ENCODE assay signal across 9 mouse cellular contexts in genomic region chr13:99018526-99019201, GRCm38 (mm10). TPM values are rescaled to one million over a fixed set of nuclear protein-coding genes. Genes with fewer than 3 reads are reported as not detected.
DNase-seq lines count a peak whose midpoint lies in the region; ATAC-seq and TF ChIP-seq lines count a peak whose summit lies in the region.
"Had no signal": no experiment of that assay in that cellular context is flagged by ENCODE, and none has a peak within 500 bp of the region (broad histone marks: within the 10 kb centered on the region; RNA-seq: fewer than 3 reads in every experiment).

No protein-coding gene starts in this region.

- no peak overlapping the region for H3K9ac ChIP-seq in intestine, embryonic 16.5 days (ENCODE audit: low read depth, low read length)
- H3K9ac ChIP-seq in liver, postnatal 0 days (replicated peaks) = peak overlapping the region; percentile 16; the same call in 1 of the 2 replicates

- ATAC-seq in intestine, embryonic 16.5 days = peak; percentile 96
- ATAC-seq in liver, postnatal 0 days = peak; percentile 78

- H3K27me3 ChIP-seq in intestine, embryonic 16.5 days (replicated peaks; ENCODE audit: control insufficient read depth, insufficient read depth, low read length) = no peaks in the 10 kb centered on the region
- no peaks in the 10 kb centered on the region for H3K27me3 ChIP-seq in liver, postnatal 0 days (ENCODE audit: insufficient read depth, low read length)

- DNase-seq in urinary bladder, postnatal 14 days (ENCODE audit: low spot score) = peak; percentile 36
- no peak for DNase-seq in urinary bladder, adult 2 months (ENCODE audit: low spot score)
- DNase-seq in heart, adult 11 months = peak; percentile 97
- DNase-seq in liver, postnatal 0 days = peak; percentile 42
- DNase-seq in cerebellum, adult 11-12 months = no peak
- DNase-seq in frontal cortex, postnatal 14 days (ENCODE audit: low spot score in 2 of 2) = no peak
- DNase-seq in left cerebral cortex, postnatal 10 days (ENCODE audit: extremely low spot score in 1 of 2, low spot score in 2 of 2) = no peak

- intact Hi-C loops in left cerebral cortex, postnatal 10 days (cut with DNase I) = no loop called here

- no peak for TF ChIP-seq CTCF in liver, postnatal 0 days (IDR thresholded peaks at IDR 0.05; ENCODE audit: low read depth)

- TF ChIP-seq EP300 in liver, postnatal 0 days (IDR thresholded peaks at IDR 0.05; ENCODE audit: low read depth) = no peak

- 0 out of 2 replicates have a peak, but pooled peaks cover 6% of the 10 kb centered on the region for H3K4me1 ChIP-seq in intestine, embryonic 16.5 days (ENCODE audit: control insufficient read depth, insufficient read depth, low read length)
- peaks cover 20% of the 10 kb centered on the region for H3K4me1 ChIP-seq in liver, postnatal 0 days (ENCODE audit: insufficient read depth)

- WGBS in intestine, embryonic 16.5 days = 47% methylated on average over 15 of the region's 15 CpGs
- WGBS in liver, postnatal 0 days (ENCODE audit: insufficient replicate concordance) = 75% methylated on average over 15 of the region's 15 CpGs

- no peak overlapping the region for H3K27ac ChIP-seq in intestine, embryonic 16.5 days (ENCODE audit: low read length)
- H3K27ac ChIP-seq in liver, postnatal 0 days (ENCODE audit: low read depth) = peak overlapping the region; percentile 80

- no peaks in the 10 kb centered on the region for H3K9me3 ChIP-seq in intestine, embryonic 16.5 days (ENCODE audit: control insufficient read depth, low read length)
- H3K9me3 ChIP-seq in liver, postnatal 0 days (ENCODE audit: low read length) = no peaks in the 10 kb centered on the region

- H3K36me3 ChIP-seq in intestine, embryonic 16.5 days (ENCODE audit: control insufficient read depth, insufficient read depth, low read length) = no peaks in the 10 kb centered on the region
- H3K36me3 ChIP-seq in liver, postnatal 0 days (replicated peaks; ENCODE audit: insufficient read depth, low read length) = no peaks in the 10 kb centered on the region

- no peak overlapping the region for H3K4me2 ChIP-seq in intestine, embryonic 16.5 days (ENCODE audit: low read depth, low read length)
- peak overlapping the region; percentile 57; the same call in 1 of the 2 replicates for H3K4me2 ChIP-seq in liver, postnatal 0 days (ENCODE audit: low read depth, low read length)

- no peak overlapping the region for H3K4me3 ChIP-seq in intestine, embryonic 16.5 days (ENCODE audit: low read length)
- no peak overlapping the region for H3K4me3 ChIP-seq in liver, postnatal 0 days (ENCODE audit: low read depth, low read length)

RNA-seq across cellular contexts. Expression of gene 1700024P04Rik, which starts 34.3 kb away (rescaled TPM):
- not detected in 2 replicates for polyA plus RNA-seq in urinary bladder, adult 2 months (2012; rRNA removed)
- not detected in 2 replicates for polyA plus RNA-seq in intestine, embryonic 16.5 days (2015; fragmentation: Nextera tagmentation; extraction: Ambion mirVana)
- polyA plus RNA-seq in liver, postnatal 0 days (2015; fragmentation: Nextera tagmentation; extraction: Ambion mirVana) = not detected in 2 replicates
- not detected for total RNA-seq in left cerebral cortex, postnatal 10 days (2021)
- total RNA-seq: hematopoietic stem cell, adult 5-6 weeks had no signal

Comparison
In these comparisons a context has a peak if more than half of its experiments do, and no peak if none do; other contexts are left out.
1. DNase-seq: peak in urinary bladder, postnatal 14 days (single experiment), heart, adult 11 months (single experiment) and liver, postnatal 0 days (single experiment); none in urinary bladder, adult 2 months (single experiment), cerebellum, adult 11-12 months (single experiment), frontal cortex, postnatal 14 days (0 of 2) and left cerebral cortex, postnatal 10 days (0 of 2).